Mouse (Mus musculus) brain, adult 10 weeks (tissue): ENCODE data around the gene 1700014D04Rik. TPM values are rescaled to one million over a fixed set of nuclear protein-coding genes. Genes with fewer than 3 reads are reported as not detected.

Source experiments
- polyA plus RNA-seq: library from polyadenylated mRNA; stranded (reverse); fragments of 350-450 nt; fragmentation: Illumina TruSeq; extraction: RNeasy Lipid Tissue Mini Kit (QIAGEN cat#74804); gene quantifications from one replicate; pipeline ENCODE4 v1.2.3, GENCODE M21; 2015; ENCODE audit warnings: low read depth, low replicate concordance

Gene 1700014D04Rik
- polyA plus RNA-seq = 0.73 TPM

DNA sequence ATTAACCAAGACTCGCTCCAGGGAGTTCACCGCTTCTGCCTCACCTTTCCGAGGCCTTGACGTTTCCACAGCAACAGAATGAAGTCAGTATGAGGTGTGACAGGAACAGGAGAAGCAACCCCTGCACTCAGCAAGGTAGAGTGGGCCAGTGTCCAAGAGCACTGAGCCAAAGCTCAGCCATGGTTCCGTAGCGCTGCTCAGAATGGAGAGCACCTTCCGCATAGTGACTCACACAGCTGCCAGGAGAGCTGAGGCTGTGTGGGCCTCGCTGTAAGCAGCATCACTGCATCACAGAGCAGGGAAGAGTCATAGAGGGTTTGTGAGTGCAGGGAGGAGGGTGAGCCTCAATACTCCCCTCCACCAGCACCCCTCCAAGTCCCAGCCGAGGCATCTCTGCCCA, at the start of gene 1700014D04Rik:
Gene 1700014D04Rik, minus strand, starts transcription at position 42 of the 400 bp plus-strand sequence.

DNA sequence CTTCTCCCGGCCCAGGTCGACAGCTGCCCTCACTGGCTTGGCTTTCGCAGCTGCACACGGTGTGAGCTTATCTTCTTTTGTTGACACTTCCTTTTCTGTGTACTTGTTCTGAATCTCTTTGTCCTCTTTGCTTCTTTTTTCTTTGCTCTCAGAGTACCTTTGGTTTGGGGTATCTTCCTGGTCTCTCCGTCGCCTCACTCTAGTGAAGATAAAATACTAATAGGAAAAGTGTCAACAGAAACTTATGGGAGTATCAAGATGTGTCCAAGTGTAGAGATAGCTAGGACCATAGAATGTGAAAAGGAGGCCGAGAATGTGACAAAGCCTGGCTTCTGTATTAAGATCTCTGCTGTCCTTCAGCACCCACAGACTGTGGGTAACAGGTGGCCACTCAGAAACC, 35.6 kb upstream of the 1700014D04Rik start, which contains the start of gene Gm49354:
Gene Gm49354, minus strand, starts transcription at position 101 of the 400 bp plus-strand sequence.

GRCm38 (mm10) chr13:59769296-59770163, 23.0 kb upstream of the 1700014D04Rik start, which contains the start of gene Isca1:
Gene Isca1, minus strand, starts transcription at chr13:59769810.

GRCm38 (mm10) chr13:59731652-59732051, 14.9 kb downstream of the 1700014D04Rik start, which contains the start of gene Spata31d1d:
Gene Spata31d1d, minus strand, starts transcription at chr13:59731752.

GRCm38 (mm10) chr13:59711984-59712383, 34.6 kb downstream of the 1700014D04Rik start, which contains the start of gene Spata31d1b:
Gene Spata31d1b, plus strand, starts transcription at chr13:59712284.

GRCm38 (mm10) chr13:59710230-59710629, 36.3 kb downstream of the 1700014D04Rik start, which contains the start of gene Spata31d1a:
Gene Spata31d1a, minus strand, starts transcription at chr13:59710330.

GRCm38 (mm10) chr13:59694008-59694407, 52.5 kb downstream of the 1700014D04Rik start, which contains the start of gene 4921517D22Rik:
Gene 4921517D22Rik, minus strand, starts transcription at chr13:59694108.

Other genes with a start within 250 kb of the 1700014D04Rik start
- 164 TPM for gene Agtpbp1, start 161.5 kb downstream of the 1700014D04Rik start, polyA plus RNA-seq
- gene Naa35, start 161.5 kb downstream of the 1700014D04Rik start, polyA plus RNA-seq = 56.5 TPM
- 20.0 TPM for gene Golm1, start 70.9 kb downstream of the 1700014D04Rik start, polyA plus RNA-seq
- not detected for gene 4921517D22Rik, start 52.6 kb downstream of the 1700014D04Rik start, polyA plus RNA-seq
- gene Spata31d1a, start 36.4 kb downstream of the 1700014D04Rik start, polyA plus RNA-seq = not detected
- not detected for gene Spata31d1b, start 34.5 kb downstream of the 1700014D04Rik start, polyA plus RNA-seq
- 0.10 TPM for gene Spata31d1d, start 15.0 kb downstream of the 1700014D04Rik start, polyA plus RNA-seq
- gene Isca1, start 23.1 kb upstream of the 1700014D04Rik start, polyA plus RNA-seq = 237 TPM
- gene Gm49354, start 35.5 kb upstream of the 1700014D04Rik start, polyA plus RNA-seq = not detected
- gene Tut7, start 76.4 kb upstream of the 1700014D04Rik start, polyA plus RNA-seq = 42.0 TPM